7 mouse cellular contexts compared by ENCODE assay signal in genomic region chr9:72531996-72532380, GRCm38 (mm10). TPM values are rescaled to one million over a fixed set of nuclear protein-coding genes. Genes with fewer than 3 reads are reported as not detected.
DNase-seq lines count a peak whose midpoint lies in the region; ATAC-seq lines count a peak whose summit lies in the region.

Gene Rfx7, plus strand, starts transcription at chr9:72532240.

- peaks cover 46% of the 10 kb centered on the region for H3K79me2 ChIP-seq in macrophage (ENCODE audit: inconsistent target)

- no peaks in the 10 kb centered on the region for H3K36me3 ChIP-seq in hindbrain, embryonic 16.5 days (ENCODE audit: control insufficient read depth, insufficient read depth, low read length)
- no peaks in the 10 kb centered on the region for H3K36me3 ChIP-seq in macrophage (ENCODE audit: inconsistent target)

- ATAC-seq in hindbrain, embryonic 16.5 days: peak; percentile 86

- H3K27ac ChIP-seq in hindbrain, embryonic 16.5 days (ENCODE audit: low read depth, low read length): peak within 1 kb of the TSS; percentile 100
- peak within 1 kb of the TSS; percentile 82 for H3K27ac ChIP-seq in macrophage

- peaks cover 8% of the 10 kb centered on the region for H3K4me1 ChIP-seq in hindbrain, embryonic 16.5 days (ENCODE audit: control insufficient read depth, insufficient read depth, low read depth, low read length)

- DNase-seq in adrenal gland, adult 2 months: peak; percentile 88
- DNase-seq in cerebellum, postnatal 4 days (ENCODE audit: low spot score in 2 of 2): peak; percentile 57 to 78
- peak; percentile 57 for DNase-seq in gastrocnemius, adult 18-20 months (ENCODE audit: low spot score)
- DNase-seq in left cerebral cortex, adult 8-10 months (ENCODE audit: low spot score in 2 of 2): peak; percentile 36 to 78
- DNase-seq in right cerebral cortex, adult 18-20 months: peak; percentile 83

- peak within 1 kb of the TSS; percentile 96 for H3K9ac ChIP-seq in hindbrain, embryonic 16.5 days (ENCODE audit: low read depth, low read length)

- H3K4me2 ChIP-seq in hindbrain, embryonic 16.5 days (ENCODE audit: low read length): peak within 1 kb of the TSS; percentile 72

- 0% methylated on average over 33 of the region's 63 CpGs for WGBS in hindbrain, embryonic 16.5 days
- 0% methylated on average over 15 of the region's 63 CpGs for WGBS in macrophage (ENCODE audit: missing documents)

- peak within 1 kb of the TSS; percentile 94 for H3K4me3 ChIP-seq in hindbrain, embryonic 16.5 days (ENCODE audit: low read length)
- H3K4me3 ChIP-seq in macrophage (ENCODE audit: inconsistent target): peak within 1 kb of the TSS; percentile 58

- H3K9me3 ChIP-seq in hindbrain, embryonic 16.5 days (ENCODE audit: control insufficient read depth, low read length): no peaks in the 10 kb centered on the region

- H3K27me3 ChIP-seq in hindbrain, embryonic 16.5 days (replicated peaks; ENCODE audit: control insufficient read depth, insufficient read depth, low read length): no peaks in the 10 kb centered on the region

RNA-seq across cellular contexts. Expression of gene Rfx7, which starts in this region (rescaled TPM):
- total RNA-seq in adrenal gland, adult 2 months (2021): 10 to 100 TPM; 18.9 to 20.4 TPM
- polyA plus RNA-seq in adrenal gland, adult 2 months (2012; rRNA removed): 2.5 and 2.9 TPM in 2 replicates
- total RNA-seq in gastrocnemius, adult 18-20 months (2021): 10 to 100 TPM; 17.8 to 20.8 TPM
- 12.5 and 13.2 TPM in 2 replicates for polyA plus RNA-seq in hindbrain, embryonic 16.5 days (2015; fragmentation: Nextera tagmentation; extraction: Ambion mirVana)
- total RNA-seq in left cerebral cortex, adult 8-10 months (2022): 10 to 100 TPM; 28.4 to 33.9 (median 29.6) TPM
- 10 to 100 TPM; 13.6 to 88.1 (median 55.7) TPM for total RNA-seq in macrophage (2018; cell fraction: chromatin; rRNA removed)
- total RNA-seq in macrophage (2018; cell fraction: cytosol; rRNA removed): 10 to 100 TPM in 23 of 26 experiments, 1 to 10 TPM in 3; 7.9 to 20.3 (median 14.7) TPM
- total RNA-seq in macrophage (2018; cell fraction: nucleus; rRNA removed): 10 to 100 TPM; 12.7 to 78.4 (median 36.6) TPM
- 9.5 to 10.6 TPM (median 10.1 TPM) in 3 replicates for polyA plus RNA-seq in macrophage (2018)

Comparison
In these comparisons a context has a peak if more than half of its experiments do, and no peak if none do; other contexts are left out.
1. Peak in every context shown above with its lines: DNase-seq, ATAC-seq, H3K4me3 ChIP-seq and H3K27ac ChIP-seq.